Mouse (Mus musculus): ENCODE results near the gene Disp2. TPM values are rescaled to one million over a fixed set of nuclear protein-coding genes. Genes with fewer than 3 reads are reported as not detected.

The Disp2 gene
- polyA plus RNA-seq, 1 experiment: 0.36 TPM

GRCm38 (mm10) chr2:118805137-118805536, 25.6 kb downstream of the Disp2 start:
- Histone ChIP-seq H3K27ac (ENCODE audit: control insufficient read depth, insufficient read depth, low read length) (no peak overlapping the region), H3K4me1 (replicated peaks; ENCODE audit: control insufficient read depth, insufficient read depth, low read length) (no peaks in the 10 kb centered on the region), H3K27me3 (ENCODE audit: control insufficient read depth, insufficient read depth, low read length) (no peaks in the 10 kb centered on the region), H3K36me3 (ENCODE audit: control insufficient read depth, insufficient read depth, low read length) (no peaks in the 10 kb centered on the region), H3K4me3 (ENCODE audit: control insufficient read depth, insufficient read depth, low read length) (no peak overlapping the region)
- TF ChIP-seq CTCF (IDR thresholded peaks at IDR 0.05; ENCODE audit: borderline replicate concordance, control insufficient read depth, extremely low read depth, insufficient read depth, low read length, poor library complexity): no peak
- TF ChIP-seq POLR2A (IDR thresholded peaks at IDR 0.05; ENCODE audit: control insufficient read depth, extremely low read depth, insufficient read depth, low read length, poor library complexity): no peak
- no peak for DNase-seq
- 63% methylated on average over 3 of the region's 3 CpGs for whole genome bisulfite sequencing

- WGBS: 82% methylated on average over 3 of the region's 3 CpGs
- no peak for DNase-seq
- Histone ChIP-seq H3K4me1 (replicated peaks; ENCODE audit: control insufficient read depth, insufficient read depth, low read length) (no peaks in the 10 kb centered on the region), H3K27ac (ENCODE audit: control insufficient read depth, insufficient read depth, low read length) (no peak overlapping the region), H3K36me3 (ENCODE audit: control insufficient read depth, insufficient read depth, low read length) (no peaks in the 10 kb centered on the region), H3K4me3 (ENCODE audit: control insufficient read depth, insufficient read depth, low read length) (no peak overlapping the region), H3K27me3 (ENCODE audit: control insufficient read depth, insufficient read depth, low read length) (no peaks in the 10 kb centered on the region)
- no peak for TF ChIP-seq CTCF (IDR thresholded peaks at IDR 0.05; ENCODE audit: borderline replicate concordance, control insufficient read depth, extremely low read depth, insufficient read depth, low read length, poor library complexity)
- no peak for TF ChIP-seq POLR2A (IDR thresholded peaks at IDR 0.05; ENCODE audit: control insufficient read depth, extremely low read depth, insufficient read depth, low read length, poor library complexity)
Measured at GRCm38 (mm10) chr2:118805756-118806155, 26.2 kb downstream of the Disp2 start.

- WGBS: 74% methylated on average over 4 of the region's 4 CpGs
- no peaks in the 10 kb centered on the region for H3K27me3 ChIP-seq (ENCODE audit: control insufficient read depth, insufficient read depth, low read length)
- no peak for DNase-seq
Measured at GRCm38 (mm10) chr2:118806860-118807259, 27.3 kb downstream of the Disp2 start.

GRCm38 (mm10) chr2:118810861-118811260, 31.3 kb downstream of the Disp2 start:
- Histone ChIP-seq H3K36me3 (ENCODE audit: control insufficient read depth, insufficient read depth, low read length) (no peaks in the 10 kb centered on the region), H3K27me3 (ENCODE audit: control insufficient read depth, insufficient read depth, low read length) (no peaks in the 10 kb centered on the region), H3K27ac (ENCODE audit: control insufficient read depth, insufficient read depth, low read length) (no peak overlapping the region), H3K4me3 (ENCODE audit: control insufficient read depth, insufficient read depth, low read length) (no peak overlapping the region), H3K4me1 (replicated peaks; ENCODE audit: control insufficient read depth, insufficient read depth, low read length) (peaks cover 8% of the 10 kb centered on the region)
- 81% methylated on average over 2 of the region's 2 CpGs for WGBS
- TF ChIP-seq POLR2A (IDR thresholded peaks at IDR 0.05; ENCODE audit: control insufficient read depth, extremely low read depth, insufficient read depth, low read length, poor library complexity) (no peak), CTCF (IDR thresholded peaks at IDR 0.05; ENCODE audit: borderline replicate concordance, control insufficient read depth, extremely low read depth, insufficient read depth, low read length, poor library complexity) (no peak)
- DNase-seq: no peak

More at GRCm38 (mm10) chr2:118806860-118807259, 27.3 kb downstream of the Disp2 start:
- TF ChIP-seq CTCF (IDR thresholded peaks at IDR 0.05; ENCODE audit: borderline replicate concordance, control insufficient read depth, extremely low read depth, insufficient read depth, low read length, poor library complexity): no peak
- TF ChIP-seq POLR2A (IDR thresholded peaks at IDR 0.05; ENCODE audit: control insufficient read depth, extremely low read depth, insufficient read depth, low read length, poor library complexity): no peak
- no peak overlapping the region for H3K4me3 ChIP-seq (ENCODE audit: control insufficient read depth, insufficient read depth, low read length)
- H3K27ac ChIP-seq (ENCODE audit: control insufficient read depth, insufficient read depth, low read length): no peak overlapping the region
- no peaks in the 10 kb centered on the region for H3K4me1 ChIP-seq (replicated peaks; ENCODE audit: control insufficient read depth, insufficient read depth, low read length)
- no peaks in the 10 kb centered on the region for H3K36me3 ChIP-seq (ENCODE audit: control insufficient read depth, insufficient read depth, low read length)

GRCm38 (mm10) chr2:118812724-118813123, 33.2 kb downstream of the Disp2 start:
- H3K4me1 ChIP-seq (replicated peaks; ENCODE audit: control insufficient read depth, insufficient read depth, low read length): peaks cover 8% of the 10 kb centered on the region
- H3K27ac ChIP-seq (ENCODE audit: control insufficient read depth, insufficient read depth, low read length): no peak overlapping the region
- TF ChIP-seq POLR2A (IDR thresholded peaks at IDR 0.05; ENCODE audit: control insufficient read depth, extremely low read depth, insufficient read depth, low read length, poor library complexity) (no peak), CTCF (IDR thresholded peaks at IDR 0.05; ENCODE audit: borderline replicate concordance, control insufficient read depth, extremely low read depth, insufficient read depth, low read length, poor library complexity) (no peak)
- H3K4me3 ChIP-seq (ENCODE audit: control insufficient read depth, insufficient read depth, low read length): no peak overlapping the region
- no peaks in the 10 kb centered on the region for H3K27me3 ChIP-seq (ENCODE audit: control insufficient read depth, insufficient read depth, low read length)
- no peak for DNase-seq
- WGBS: 46% methylated on average over 1 of the region's 1 CpGs
- H3K36me3 ChIP-seq (ENCODE audit: control insufficient read depth, insufficient read depth, low read length): no peaks in the 10 kb centered on the region; the same call in 1 of the 2 replicates

- WGBS: under 1% methylated on average over 49 of the region's 49 CpGs
- H3K27ac ChIP-seq (ENCODE audit: control insufficient read depth, insufficient read depth, low read length): no peak within 1 kb of the TSS
- H3K36me3 ChIP-seq (ENCODE audit: control insufficient read depth, insufficient read depth, low read length): peaks cover 3% of the 10 kb centered on the region
- peaks cover 8% of the 10 kb centered on the region for H3K4me1 ChIP-seq (replicated peaks; ENCODE audit: control insufficient read depth, insufficient read depth, low read length)
- peak within 1 kb of the TSS; percentile 85 for H3K4me3 ChIP-seq (ENCODE audit: control insufficient read depth, insufficient read depth, low read length)
- TF ChIP-seq POLR2A (IDR thresholded peaks at IDR 0.05; ENCODE audit: control insufficient read depth, extremely low read depth, insufficient read depth, low read length, poor library complexity): peak; percentile 59; the same call in 1 of the 2 replicates
- TF ChIP-seq CTCF (IDR thresholded peaks at IDR 0.05; ENCODE audit: borderline replicate concordance, control insufficient read depth, extremely low read depth, insufficient read depth, low read length, poor library complexity): 0 out of 2 replicates have a peak, but pooled peaks have one; percentile 40
- DNase-seq: peak; percentile 91
- H3K27me3 ChIP-seq (ENCODE audit: control insufficient read depth, insufficient read depth, low read length): no peaks in the 10 kb centered on the region
Measured at GRCm38 (mm10) chr2:118813981-118814836, 34.7 kb downstream of the Disp2 start, which contains the start of gene Knstrn. Gene Knstrn, plus strand, starts transcription at chr2:118814003.
